Mouse (Mus musculus) granulocyte monocyte progenitor cell, adult 5-6 weeks (primary cell): Measurements from ENCODE around the gene Ptpn9. TPM values are rescaled to one million over a fixed set of nuclear protein-coding genes. Genes with fewer than 3 reads are reported as not detected.
"Not testable (repeated sequence)": the region's sequence is repeated elsewhere in the genome, so short reads cannot be mapped to it uniquely, and the experiment has no call there.

Experiments used
- ATAC-seq: replicated peaks from 2 replicates; pipeline ENCODE4 v1.8.0; 2016; ENCODE audit warnings: mild to moderate bottlenecking, moderate TSS enrichment, inconsistent platforms; ENCODE audit not compliant: poor library complexity, severe bottlenecking
- total RNA-seq, 2 experiments: library from RNA; stranded (forward) in 1 of 2; stranded (reverse) in 1 of 2; fragments of 200-712, 200-1000 nt in 1 of 2; fragments of >200 nt in 1 of 2; fragmentation: Nextera tagmentation in 1 of 2; gene quantifications; 2 replicates each; pipeline ENCODE4 v1.2.3; 2014 to 2017

Gene Ptpn9
- total RNA-seq (2014; fragmentation: Nextera tagmentation) (10.2 and 11.3 TPM in 2 replicates), total RNA-seq (2017) (10.3 and 10.5 TPM in 2 replicates)

GRCm38 (mm10) chr9:56994286-56995197, at the start of gene Ptpn9:
Ptpn9 (plus strand) TSS chr9:56994923.
- ATAC-seq: peak; percentile 90

GRCm38 (mm10) chr9:56947481-56947880, 47.2 kb upstream of the Ptpn9 start:
- peak; percentile 42; the same call in 1 of the 2 replicates for ATAC-seq

GRCm38 (mm10) chr9:56948699-56949098, 46.0 kb upstream of the Ptpn9 start:
- ATAC-seq: not testable (repeated sequence)

GRCm38 (mm10) chr9:56949767-56950166, 45.0 kb upstream of the Ptpn9 start:
- no peak for ATAC-seq

GRCm38 (mm10) chr9:56950414-56951400, 44.0 kb upstream of the Ptpn9 start, which contains the start of gene Snupn:
Snupn (plus strand) TSS chr9:56950878.
- peak; percentile 100 for ATAC-seq

- ATAC-seq: no peak
These were observed 41.2 kb upstream of the Ptpn9 start for GRCm38 (mm10) chr9:56953562-56953961.

GRCm38 (mm10) chr9:56956966-56957675, 37.6 kb upstream of the Ptpn9 start:
- no peak for ATAC-seq

GRCm38 (mm10) chr9:56958689-56959088, 36.0 kb upstream of the Ptpn9 start:
- ATAC-seq: no peak

- ATAC-seq: no peak
These were observed 33.1 kb upstream of the Ptpn9 start for GRCm38 (mm10) chr9:56961591-56961990.

- ATAC-seq: no peak
These were observed 24.6 kb upstream of the Ptpn9 start for GRCm38 (mm10) chr9:56970158-56970557.

- no peak for ATAC-seq
These were observed 20.7 kb upstream of the Ptpn9 start for GRCm38 (mm10) chr9:56973960-56974524.

GRCm38 (mm10) chr9:56975199-56975598, 19.5 kb upstream of the Ptpn9 start:
- ATAC-seq: no peak

GRCm38 (mm10) chr9:56980186-56980585, 14.5 kb upstream of the Ptpn9 start:
- ATAC-seq: no peak

- no peak for ATAC-seq
These were observed 13.2 kb upstream of the Ptpn9 start for GRCm38 (mm10) chr9:56981502-56981901.

GRCm38 (mm10) chr9:56995198-56996027, 690 bp downstream of the Ptpn9 start:
- peak; percentile 45 for ATAC-seq

GRCm38 (mm10) chr9:56996028-56996346, 1.3 kb downstream of the Ptpn9 start:
- ATAC-seq: no peak

GRCm38 (mm10) chr9:56997206-56997605, 2.5 kb downstream of the Ptpn9 start:
- not testable (repeated sequence) for ATAC-seq

GRCm38 (mm10) chr9:57003011-57003410, 8.3 kb downstream of the Ptpn9 start:
- ATAC-seq: no peak

GRCm38 (mm10) chr9:57012393-57012792, 17.7 kb downstream of the Ptpn9 start:
- no peak for ATAC-seq
